Mouse (Mus musculus): ENCODE measurements at regions not wholly inside any gene's neighbourhood (a gene's known extent, or its start where the extent isn't known, plus 50 kb on each side); places are given as distances from the start of the nearest gene placed in this dataset.

- H3K27ac ChIP-seq (ENCODE audit: insufficient read depth, low read length) = no peak overlapping the region
- WGBS = 17% methylated on average over 2 of the region's 2 CpGs
- no peak for TF ChIP-seq POLR2A (IDR thresholded peaks at IDR 0.05; ENCODE audit: borderline replicate concordance, insufficient read depth, low read length)
- TF ChIP-seq CTCF (IDR thresholded peaks at IDR 0.05; ENCODE audit: borderline replicate concordance, insufficient read depth, low read depth, low read length) = no peak
- peak; percentile 25 to 58 for DNase-seq
- peaks cover 12% of the 10 kb centered on the region; the same call in 1 of the 2 replicates for H3K4me1 ChIP-seq (ENCODE audit: control insufficient read depth, insufficient read depth, low read length)
- no peak overlapping the region for H3K4me3 ChIP-seq (replicated peaks; ENCODE audit: insufficient read depth, low read depth, low read length)
- H3K27me3 ChIP-seq (ENCODE audit: control insufficient read depth, insufficient read depth, low read length) = no peaks in the 10 kb centered on the region
Measured at GRCm38 (mm10) chr10:91384372-91384771, 203.3 kb upstream of the Tmpo start.

DNA sequence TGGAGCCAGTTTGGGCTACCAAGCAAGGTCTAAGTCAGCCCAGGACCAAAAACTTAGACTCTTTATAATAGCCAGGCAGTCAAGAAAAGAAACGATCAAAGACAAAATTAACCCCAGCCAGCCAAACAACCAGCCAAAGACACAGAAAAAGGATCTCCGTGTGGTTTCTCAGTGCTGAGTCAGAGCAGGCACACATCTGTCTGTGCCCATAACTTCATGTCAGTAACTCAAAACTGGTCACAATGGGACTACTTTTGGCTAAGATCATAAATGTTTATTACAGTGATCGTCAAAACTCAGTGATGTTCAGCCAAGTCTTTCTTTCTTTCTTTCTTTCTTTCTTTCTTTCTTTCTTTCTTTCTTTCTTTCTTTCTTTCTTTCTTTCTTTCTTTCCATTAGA, 195.6 kb upstream of the Tmpo start:
- no peaks in the 10 kb centered on the region for H3K27me3 ChIP-seq (ENCODE audit: control insufficient read depth, insufficient read depth, low read length)
- H3K4me1 ChIP-seq (ENCODE audit: control insufficient read depth, insufficient read depth, low read length) = no peaks in the 10 kb centered on the region
- 90% methylated on average over 3 of the region's 3 CpGs for WGBS
- H3K27ac ChIP-seq (ENCODE audit: insufficient read depth, low read length) = no peak overlapping the region
- TF ChIP-seq CTCF (IDR thresholded peaks at IDR 0.05; ENCODE audit: borderline replicate concordance, insufficient read depth, low read depth, low read length) = no peak
- TF ChIP-seq POLR2A (IDR thresholded peaks at IDR 0.05; ENCODE audit: borderline replicate concordance, insufficient read depth, low read length) = no peak
- no peak overlapping the region for H3K4me3 ChIP-seq (replicated peaks; ENCODE audit: insufficient read depth, low read depth, low read length)
- no peak for DNase-seq

DNA sequence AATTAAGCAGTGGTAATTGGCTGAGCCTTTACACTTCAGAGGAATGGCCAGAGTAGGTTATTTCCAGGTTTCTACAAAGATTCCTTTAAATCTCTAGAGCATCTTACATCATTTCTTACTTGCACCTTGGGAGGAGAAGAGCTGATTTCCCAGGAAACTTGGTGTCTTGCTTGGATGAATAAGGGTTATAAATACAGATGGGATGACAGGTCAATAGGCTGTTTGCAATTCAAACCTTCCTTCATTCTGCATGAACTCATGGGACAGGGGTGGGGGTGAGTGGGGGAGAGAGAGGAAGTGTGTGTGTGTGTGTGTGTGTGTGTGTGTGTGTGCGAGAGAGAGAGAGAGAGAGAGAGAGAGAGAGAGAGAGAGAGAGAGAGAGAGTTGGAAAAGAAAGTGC, 186.4 kb upstream of the Tmpo start:
- 79% methylated on average over 1 of the region's 1 CpGs for WGBS
- DNase-seq = no peak
- H3K27me3 ChIP-seq (ENCODE audit: control insufficient read depth, insufficient read depth, low read length) = no peaks in the 10 kb centered on the region
- H3K4me1 ChIP-seq (ENCODE audit: control insufficient read depth, insufficient read depth, low read length) = no peaks in the 10 kb centered on the region
- no peak overlapping the region for H3K4me3 ChIP-seq (replicated peaks; ENCODE audit: insufficient read depth, low read depth, low read length)
- TF ChIP-seq CTCF (IDR thresholded peaks at IDR 0.05; ENCODE audit: borderline replicate concordance, insufficient read depth, low read depth, low read length) = no peak
- no peak for TF ChIP-seq POLR2A (IDR thresholded peaks at IDR 0.05; ENCODE audit: borderline replicate concordance, insufficient read depth, low read length)
- no peak overlapping the region for H3K27ac ChIP-seq (ENCODE audit: insufficient read depth, low read length)

DNA sequence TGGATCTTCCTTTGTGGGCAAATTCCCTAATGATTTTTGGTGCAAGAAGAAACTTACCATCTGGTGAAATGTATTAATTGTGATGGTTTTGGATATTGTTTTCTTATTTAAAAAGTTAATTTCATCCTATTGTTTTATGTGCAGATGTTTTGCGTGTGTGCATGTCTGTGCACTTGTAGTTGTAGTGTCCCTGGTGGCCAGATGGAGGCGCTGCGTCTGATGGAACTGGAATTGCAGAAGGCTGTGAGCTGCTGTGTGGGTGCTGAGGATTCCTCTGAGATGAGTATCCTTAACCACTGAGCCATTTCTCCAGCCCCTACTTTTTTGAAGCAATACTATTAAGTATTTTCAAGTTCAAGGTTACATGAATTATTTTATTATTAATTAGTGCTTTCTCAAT, 181.5 kb upstream of the Tmpo start:
- no peak for DNase-seq
- 85% methylated on average over 3 of the region's 3 CpGs for WGBS
- no peaks in the 10 kb centered on the region for H3K27me3 ChIP-seq (ENCODE audit: control insufficient read depth, insufficient read depth, low read length)
- H3K4me3 ChIP-seq (replicated peaks; ENCODE audit: insufficient read depth, low read depth, low read length) = no peak overlapping the region
- H3K27ac ChIP-seq (ENCODE audit: insufficient read depth, low read length) = no peak overlapping the region
- no peaks in the 10 kb centered on the region for H3K4me1 ChIP-seq (ENCODE audit: control insufficient read depth, insufficient read depth, low read length)
- TF ChIP-seq POLR2A (IDR thresholded peaks at IDR 0.05; ENCODE audit: borderline replicate concordance, insufficient read depth, low read length) (no peak), CTCF (IDR thresholded peaks at IDR 0.05; ENCODE audit: borderline replicate concordance, insufficient read depth, low read depth, low read length) (no peak)

GRCm38 (mm10) chr10:91361621-91362020, 180.5 kb upstream of the Tmpo start:
- no peak for TF ChIP-seq CTCF (IDR thresholded peaks at IDR 0.05; ENCODE audit: borderline replicate concordance, insufficient read depth, low read depth, low read length)
- TF ChIP-seq POLR2A (IDR thresholded peaks at IDR 0.05; ENCODE audit: borderline replicate concordance, insufficient read depth, low read length) = no peak
- WGBS = 86% methylated on average over 2 of the region's 2 CpGs
- no peaks in the 10 kb centered on the region for H3K27me3 ChIP-seq (ENCODE audit: control insufficient read depth, insufficient read depth, low read length)
- DNase-seq = no peak
- H3K4me1 ChIP-seq (ENCODE audit: control insufficient read depth, insufficient read depth, low read length) = no peaks in the 10 kb centered on the region
- H3K4me3 ChIP-seq (replicated peaks; ENCODE audit: insufficient read depth, low read depth, low read length) = no peak overlapping the region
- H3K27ac ChIP-seq (ENCODE audit: insufficient read depth, low read length) = no peak overlapping the region

GRCm38 (mm10) chr10:91345465-91345864, 164.3 kb upstream of the Tmpo start:
- WGBS = 46% methylated on average over 5 of the region's 5 CpGs
- TF ChIP-seq CTCF (IDR thresholded peaks at IDR 0.05; ENCODE audit: borderline replicate concordance, insufficient read depth, low read depth, low read length) (no peak), POLR2A (IDR thresholded peaks at IDR 0.05; ENCODE audit: borderline replicate concordance, insufficient read depth, low read length) (no peak)

GRCm38 (mm10) chr10:91342083-91342482, 161.0 kb upstream of the Tmpo start:
- WGBS = 81% methylated on average over 8 of the region's 8 CpGs
- DNase-seq = no peak
- no peaks in the 10 kb centered on the region for H3K4me1 ChIP-seq (ENCODE audit: control insufficient read depth, insufficient read depth, low read length)
- no peak overlapping the region for H3K4me3 ChIP-seq (replicated peaks; ENCODE audit: insufficient read depth, low read depth, low read length)
- TF ChIP-seq CTCF (IDR thresholded peaks at IDR 0.05; ENCODE audit: borderline replicate concordance, insufficient read depth, low read depth, low read length) (no peak), POLR2A (IDR thresholded peaks at IDR 0.05; ENCODE audit: borderline replicate concordance, insufficient read depth, low read length) (no peak)
- H3K27ac ChIP-seq (ENCODE audit: insufficient read depth, low read length) = no peak overlapping the region
- H3K27me3 ChIP-seq (ENCODE audit: control insufficient read depth, insufficient read depth, low read length) = no peaks in the 10 kb centered on the region

More at GRCm38 (mm10) chr10:91345465-91345864, 164.3 kb upstream of the Tmpo start:
- Histone ChIP-seq H3K4me3 (replicated peaks; ENCODE audit: insufficient read depth, low read depth, low read length) (no peak overlapping the region), H3K27ac (ENCODE audit: insufficient read depth, low read length) (no peak overlapping the region), H3K27me3 (ENCODE audit: control insufficient read depth, insufficient read depth, low read length) (no peaks in the 10 kb centered on the region), H3K4me1 (ENCODE audit: control insufficient read depth, insufficient read depth, low read length) (no peaks in the 10 kb centered on the region)
- DNase-seq = no peak

DNA sequence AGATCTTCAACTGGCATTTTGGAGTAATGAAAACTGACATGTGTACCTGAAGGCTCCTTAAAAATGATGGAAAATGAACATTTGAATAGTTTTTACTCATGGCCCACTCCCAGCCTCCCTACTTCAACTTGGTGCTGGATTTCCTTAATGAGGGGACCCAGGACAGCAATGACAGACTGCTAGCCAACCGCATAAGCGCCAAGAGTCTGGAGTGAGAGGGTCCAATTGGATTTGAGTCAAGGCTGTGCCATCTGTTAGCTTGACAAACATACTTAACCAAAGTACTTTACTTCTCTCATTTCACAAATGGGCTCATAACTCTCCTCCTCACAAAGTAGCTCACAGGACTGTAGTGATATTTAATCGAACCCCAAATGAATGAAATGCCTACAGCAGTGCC, 158.2 kb upstream of the Tmpo start:
- Histone ChIP-seq H3K4me1 (ENCODE audit: control insufficient read depth, insufficient read depth, low read length) (no peaks in the 10 kb centered on the region), H3K4me3 (replicated peaks; ENCODE audit: insufficient read depth, low read depth, low read length) (no peak overlapping the region), H3K27ac (ENCODE audit: insufficient read depth, low read length) (no peak overlapping the region), H3K27me3 (ENCODE audit: control insufficient read depth, insufficient read depth, low read length) (no peaks in the 10 kb centered on the region)
- 45% methylated on average over 3 of the region's 3 CpGs for WGBS
- TF ChIP-seq CTCF (IDR thresholded peaks at IDR 0.05; ENCODE audit: borderline replicate concordance, insufficient read depth, low read depth, low read length) (no peak), POLR2A (IDR thresholded peaks at IDR 0.05; ENCODE audit: borderline replicate concordance, insufficient read depth, low read length) (no peak)
- DNase-seq = no peak
